In the genomic region with DNA sequence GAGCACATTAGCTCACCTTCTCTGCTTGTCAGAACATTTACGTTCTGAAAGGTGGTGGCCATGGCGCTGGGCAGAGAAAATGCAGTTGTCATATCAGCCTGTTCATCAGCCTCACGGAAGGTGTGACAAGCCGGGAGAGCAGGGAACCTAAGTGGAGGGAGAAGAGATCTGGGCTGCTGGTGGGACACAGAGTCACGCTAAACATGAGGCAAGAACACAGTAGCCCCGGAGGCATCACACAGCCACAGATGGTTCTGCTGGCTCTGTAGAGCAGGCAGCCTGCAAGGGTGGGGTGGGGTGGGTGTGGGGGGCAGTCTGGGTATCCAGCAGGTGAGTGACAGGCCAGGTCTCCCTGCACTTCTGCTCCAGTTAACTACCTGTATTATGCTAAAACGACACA, we compare ENCODE assay signal across 19 mouse cellular contexts.
DNase-seq lines count a peak whose midpoint lies in the region; ATAC-seq lines count a peak whose summit lies in the region.
"Had no signal": no experiment of that assay in that cellular context is flagged by ENCODE, and none has a peak within 500 bp of the region (broad histone marks: within the 10 kb centered on the region; RNA-seq: fewer than 3 reads in every experiment).

No protein-coding gene starts in this region.

- WGBS in midbrain, embryonic 10.5 days, result 86% methylated on average over 7 of the region's 7 CpGs
- WGBS in midbrain, embryonic 11.5 days, result 78% methylated on average over 7 of the region's 7 CpGs
- WGBS in forebrain, embryonic 12.5 days, result 68% methylated on average over 7 of the region's 7 CpGs
- 75% methylated on average over 7 of the region's 7 CpGs for WGBS in hindbrain, embryonic 12.5 days
- 59% methylated on average over 7 of the region's 7 CpGs for WGBS in midbrain, embryonic 14.5 days

- H3K9ac ChIP-seq in midbrain, embryonic 11.5 days (ENCODE audit: low read length), result no peak overlapping the region
- H3K9ac ChIP-seq in forebrain, embryonic 12.5 days, result no peak overlapping the region
- no peak overlapping the region for H3K9ac ChIP-seq in hindbrain, embryonic 12.5 days
- no peak overlapping the region; the same call in 1 of the 2 replicates for H3K9ac ChIP-seq in midbrain, embryonic 14.5 days (replicated peaks; ENCODE audit: low read length)
- H3K9ac ChIP-seq: kidney, embryonic 15.5 days; limb, embryonic 12.5 days; liver, embryonic 13.5 days; lung, embryonic 15.5 days; neural tube, embryonic 15.5 days had no signal

- no peak overlapping the region for H3K4me3 ChIP-seq in midbrain, embryonic 10.5 days
- H3K4me3 ChIP-seq in midbrain, embryonic 11.5 days (ENCODE audit: low read depth, low read length), result no peak overlapping the region
- H3K4me3 ChIP-seq in forebrain, embryonic 12.5 days (replicated peaks), result no peak overlapping the region
- no peak overlapping the region for H3K4me3 ChIP-seq in hindbrain, embryonic 12.5 days
- H3K4me3 ChIP-seq in midbrain, embryonic 14.5 days (replicated peaks; ENCODE audit: low read depth, low read length), result no peak overlapping the region
- H3K4me3 ChIP-seq: erythroblast, embryonic 14.5 days; kidney, embryonic 15.5 days; limb, embryonic 12.5 days; liver, embryonic 13.5 days; lung, embryonic 15.5 days; neural tube, embryonic 15.5 days had no signal

- H3K27ac ChIP-seq in midbrain, embryonic 10.5 days (replicated peaks), result peak overlapping the region; percentile 68
- H3K27ac ChIP-seq in midbrain, embryonic 11.5 days (ENCODE audit: low read depth, low read length), result no peak overlapping the region
- H3K27ac ChIP-seq in forebrain, embryonic 12.5 days, result peak overlapping the region; percentile 51
- H3K27ac ChIP-seq in hindbrain, embryonic 12.5 days, result peak overlapping the region; percentile 44; the same call in 1 of the 2 replicates
- H3K27ac ChIP-seq in midbrain, embryonic 14.5 days (replicated peaks; ENCODE audit: low read depth, low read length), result peak overlapping the region; percentile 42; the same call in 1 of the 2 replicates
- H3K27ac ChIP-seq: kidney, embryonic 15.5 days; liver, embryonic 13.5 days; lung, embryonic 15.5 days had no signal

- peaks cover 86% of the 10 kb centered on the region for H3K4me1 ChIP-seq in midbrain, embryonic 10.5 days
- H3K4me1 ChIP-seq in midbrain, embryonic 11.5 days (ENCODE audit: control insufficient read depth, insufficient read depth, low read length), result peaks cover 39% of the 10 kb centered on the region
- H3K4me1 ChIP-seq in forebrain, embryonic 12.5 days, result peaks cover 78% of the 10 kb centered on the region
- peaks cover 68% of the 10 kb centered on the region for H3K4me1 ChIP-seq in hindbrain, embryonic 12.5 days
- H3K4me1 ChIP-seq in midbrain, embryonic 14.5 days (ENCODE audit: control insufficient read depth, insufficient read depth, low read length), result peaks cover 50% of the 10 kb centered on the region
- H3K4me1 ChIP-seq: liver, embryonic 13.5 days had no signal

- ATAC-seq in midbrain, embryonic 11.5 days (ENCODE audit: low FRiP score), result no peak
- ATAC-seq in forebrain, embryonic 12.5 days (ENCODE audit: low FRiP score), result peak; percentile 15; the same call in 1 of the 2 replicates
- no peak for ATAC-seq in hindbrain, embryonic 12.5 days (ENCODE audit: low FRiP score)
- no peak for ATAC-seq in midbrain, embryonic 14.5 days (ENCODE audit: low FRiP score, low TSS enrichment)

- DNase-seq in midbrain, embryonic 10.5 days (ENCODE audit: low spot score), result no peak
- DNase-seq in midbrain, embryonic 11.5 days (ENCODE audit: low spot score, missing footprints), result no peak
- DNase-seq in midbrain, embryonic 14.5 days, result no peak
- DNase-seq in urinary bladder, postnatal 36 days (ENCODE audit: low spot score in 2 of 2), result no peak
- no peak for DNase-seq in cerebellum, adult 18-20 months
- no peak for DNase-seq in left cerebral cortex, adult 18-20 months (ENCODE audit: low spot score in 2 of 2)
- DNase-seq: adrenal gland, adult 8-10 months; B cell, adult 2 months; cerebellum, adult 11 months; cerebellum, postnatal 36 days; liver, embryonic 13.5 days; thymus, adult 2 months had no signal

- H3K4me2 ChIP-seq in midbrain, embryonic 11.5 days, result no peak overlapping the region
- no peak overlapping the region for H3K4me2 ChIP-seq in forebrain, embryonic 12.5 days
- H3K4me2 ChIP-seq in hindbrain, embryonic 12.5 days (replicated peaks), result no peak overlapping the region
- no peak overlapping the region for H3K4me2 ChIP-seq in midbrain, embryonic 14.5 days (ENCODE audit: low read length)
- H3K4me2 ChIP-seq: kidney, embryonic 15.5 days; limb, embryonic 12.5 days; liver, embryonic 13.5 days; lung, embryonic 15.5 days; neural tube, embryonic 15.5 days had no signal

- H3K36me3 ChIP-seq in midbrain, embryonic 10.5 days, result peaks cover 17% of the 10 kb centered on the region
- no peaks in the 10 kb centered on the region for H3K36me3 ChIP-seq in midbrain, embryonic 11.5 days (ENCODE audit: control insufficient read depth, insufficient read depth, low read length)
- H3K36me3 ChIP-seq in forebrain, embryonic 12.5 days (replicated peaks), result no peaks in the 10 kb centered on the region; the same call in 1 of the 2 replicates
- H3K36me3 ChIP-seq in hindbrain, embryonic 12.5 days, result no peaks in the 10 kb centered on the region
- no peaks in the 10 kb centered on the region for H3K36me3 ChIP-seq in midbrain, embryonic 14.5 days (ENCODE audit: control insufficient read depth, insufficient read depth, low read length)
- H3K36me3 ChIP-seq: liver, embryonic 13.5 days; lung, embryonic 15.5 days; neural tube, embryonic 15.5 days had no signal

- H3K9me3 ChIP-seq in midbrain, embryonic 10.5 days (replicated peaks), result no peaks in the 10 kb centered on the region
- H3K9me3 ChIP-seq in midbrain, embryonic 11.5 days (ENCODE audit: control insufficient read depth, low read length), result no peaks in the 10 kb centered on the region
- H3K9me3 ChIP-seq in forebrain, embryonic 12.5 days, result no peaks in the 10 kb centered on the region
- H3K9me3 ChIP-seq in hindbrain, embryonic 12.5 days (replicated peaks), result no peaks in the 10 kb centered on the region
- H3K9me3 ChIP-seq in midbrain, embryonic 14.5 days (ENCODE audit: control insufficient read depth, low read length), result no peaks in the 10 kb centered on the region
- H3K9me3 ChIP-seq: kidney, embryonic 15.5 days; limb, embryonic 12.5 days; liver, embryonic 13.5 days; lung, embryonic 15.5 days; neural tube, embryonic 15.5 days had no signal

- H3K27me3 ChIP-seq in midbrain, embryonic 10.5 days (ENCODE audit: low read depth, poor library complexity, severe bottlenecking), result no peaks in the 10 kb centered on the region
- H3K27me3 ChIP-seq in midbrain, embryonic 11.5 days (ENCODE audit: control insufficient read depth, insufficient read depth, low read length), result no peaks in the 10 kb centered on the region
- H3K27me3 ChIP-seq in forebrain, embryonic 12.5 days, result no peaks in the 10 kb centered on the region
- no peaks in the 10 kb centered on the region for H3K27me3 ChIP-seq in hindbrain, embryonic 12.5 days
- no peaks in the 10 kb centered on the region for H3K27me3 ChIP-seq in midbrain, embryonic 14.5 days (ENCODE audit: control insufficient read depth, insufficient read depth, low read length)
- H3K27me3 ChIP-seq: kidney, embryonic 15.5 days; limb, embryonic 12.5 days; liver, embryonic 13.5 days; lung, embryonic 15.5 days; neural tube, embryonic 15.5 days had no signal
